Mouse (Mus musculus): ENCODE measurements around the gene Gp9.

DNA sequence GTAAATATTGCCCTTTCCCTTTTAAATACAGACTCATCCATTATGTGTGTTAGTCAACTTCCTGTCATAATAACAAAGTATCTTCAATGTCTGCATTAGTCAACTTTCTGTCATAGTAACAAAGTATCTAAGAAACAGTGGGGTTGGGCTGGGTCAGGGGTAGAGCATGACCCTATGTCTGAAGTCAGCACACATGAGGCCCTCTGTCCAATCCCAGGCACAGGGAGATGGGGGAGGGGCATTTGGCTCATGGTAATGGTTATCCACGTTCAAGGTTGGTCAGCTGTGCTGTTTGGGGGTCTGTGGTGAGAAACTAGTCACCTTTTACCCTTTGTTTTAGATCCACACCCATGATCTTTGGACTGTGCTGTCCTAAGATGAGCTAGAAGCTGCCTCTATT, 32.6 kb upstream of the Gp9 start:
- no peak for TF ChIP-seq POLR2A (IDR thresholded peaks at IDR 0.05; ENCODE audit: low read depth, low read length)
- no peak for TF ChIP-seq CTCF (conservative IDR thresholded peaks at IDR 0.05; ENCODE audit: insufficient read depth, insufficient read length, low read depth, low read length)

Data from kidney, adult 2 months (tissue).